Mouse (Mus musculus): ENCODE measurements around the gene Myo3b.

- no peak for TF ChIP-seq CTCF (IDR thresholded peaks at IDR 0.05)
- TF ChIP-seq EP300 (IDR thresholded peaks at IDR 0.05), result no peak
Measured at GRCm38 (mm10) chr2:70092665-70093064, 53.7 kb downstream of the Myo3b start.

Measured in lung, postnatal 0 days (tissue).